Mouse (Mus musculus) heart, postnatal 4 days (tissue): ENCODE measurements around the gene Ift22. TPM values are rescaled to one million over a fixed set of nuclear protein-coding genes. Genes with fewer than 3 reads are reported as not detected.
"Not testable (repeated sequence)": the region's sequence is repeated elsewhere in the genome, so short reads cannot be mapped to it uniquely, and the experiment has no call there.

ENCODE experiments used
- DNase-seq: peaks from one replicate; pipeline ENCODE4 v3.0.0; 2021
- total RNA-seq, 2 experiments: library from RNA; stranded (reverse); gene quantifications; 2 replicates each; pipeline ENCODE4 v1.2.3; 2021

The Ift22 gene
- total RNA-seq, 2 experiments from 2014 or later: 14.2 to 14.3 TPM

DNA sequence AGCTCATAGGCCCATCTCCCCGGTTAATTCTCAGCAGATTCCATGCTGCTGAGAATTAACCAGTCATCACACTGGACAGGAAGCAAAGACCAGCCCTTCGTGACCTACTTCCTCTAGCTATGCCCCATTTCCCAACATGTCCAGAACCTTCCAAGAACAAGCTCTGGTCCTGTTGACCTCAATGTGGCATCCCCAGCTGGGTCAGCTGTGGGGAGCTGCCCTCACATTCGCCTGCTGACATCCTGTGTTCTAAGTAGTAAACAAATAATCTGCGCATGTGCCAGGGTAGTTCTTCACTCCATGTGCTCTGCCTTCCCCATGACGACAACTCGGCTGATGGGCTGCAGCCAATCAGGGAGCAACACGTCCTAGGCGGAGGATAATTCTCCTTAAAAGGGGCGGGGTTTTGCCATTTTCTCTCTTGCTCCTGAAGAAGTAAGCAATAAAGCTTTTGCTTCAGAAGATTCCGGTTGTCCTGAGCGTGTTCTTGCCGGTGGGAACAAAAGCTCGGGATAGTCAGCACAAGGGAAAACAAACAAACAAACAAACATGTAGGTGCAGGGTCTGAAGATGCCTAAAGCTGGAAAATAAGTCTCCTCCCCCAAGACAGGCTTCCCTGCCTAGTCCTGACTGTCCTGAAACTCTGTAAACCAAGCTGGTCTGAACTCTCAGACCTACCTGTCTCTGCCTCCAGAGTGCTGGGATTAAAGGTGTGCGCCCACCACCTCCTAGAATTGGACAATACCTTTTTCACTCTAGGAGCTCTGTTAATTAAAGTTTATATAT, 41.8 kb downstream of the Ift22 start:
- not testable (repeated sequence) for DNase-seq

DNA sequence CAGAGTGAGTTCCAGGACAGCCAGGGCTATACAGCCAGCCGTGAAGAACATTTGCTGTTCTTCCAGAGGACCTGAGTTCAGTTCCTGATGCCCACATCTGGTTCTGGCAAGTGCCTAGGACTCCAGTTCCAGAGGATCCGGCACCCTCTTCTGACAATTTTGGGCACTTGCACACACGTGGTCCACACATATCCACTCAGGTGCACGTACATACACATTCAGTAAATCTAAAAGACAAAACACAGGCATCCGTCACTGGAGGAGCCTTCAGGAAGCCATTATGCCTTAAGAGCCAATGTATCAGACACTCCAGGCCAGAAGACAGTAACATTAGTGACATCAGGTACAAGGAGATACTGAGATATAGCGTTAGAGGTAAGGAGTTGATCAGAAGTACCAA, 42.6 kb downstream of the Ift22 start:
- DNase-seq: no peak

DNA sequence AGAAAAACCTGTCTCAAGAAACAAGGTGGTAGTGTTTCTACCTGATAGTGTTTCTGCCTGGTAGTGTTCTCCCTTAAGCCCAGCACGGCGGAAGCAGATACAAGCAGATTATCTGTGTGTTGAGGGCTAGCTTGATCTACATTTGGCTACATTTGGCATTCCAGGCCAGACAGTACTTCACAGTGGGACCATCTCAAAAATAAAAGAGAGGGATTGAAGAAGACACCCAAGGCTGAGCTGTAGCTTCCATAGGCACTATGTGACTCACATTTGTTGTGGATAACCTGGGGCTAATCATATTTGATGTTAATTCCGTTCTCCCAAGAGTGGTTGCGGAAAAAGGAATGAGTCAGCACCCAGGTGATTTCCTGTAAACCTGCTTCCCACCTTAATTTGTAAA, 44.2 kb downstream of the Ift22 start:
- DNase-seq: no peak

GRCm38 (mm10) chr5:136953015-136953414, 45.1 kb downstream of the Ift22 start, which contains the start of gene Fis1:
Fis1 (plus strand) TSS chr5:136953275.
- DNase-seq: peak; percentile 97

DNA sequence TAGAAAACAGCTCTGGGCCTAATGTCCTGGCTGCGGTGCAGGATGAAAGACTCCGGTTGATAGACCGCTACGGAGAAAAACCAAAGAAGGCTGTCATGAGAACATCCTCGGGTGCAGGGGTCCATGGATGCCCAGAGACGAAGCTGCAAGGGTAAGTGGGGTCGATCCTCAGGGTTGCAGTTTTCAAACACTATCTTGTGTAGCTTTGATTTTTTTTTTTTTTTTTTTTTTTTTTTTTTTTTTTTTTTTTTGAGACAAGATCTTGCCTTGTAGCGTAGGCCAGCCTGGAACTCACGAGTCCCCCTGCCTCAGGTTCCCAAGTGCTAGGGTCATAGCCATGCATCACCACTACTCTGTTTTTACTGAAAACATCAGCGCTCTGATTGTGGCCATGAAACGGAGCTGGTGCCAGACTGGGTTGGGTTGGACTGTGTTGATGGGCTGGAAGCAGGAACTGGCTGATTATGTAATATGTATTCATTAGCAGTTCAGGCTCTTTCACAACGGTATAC, 45.5 kb downstream of the Ift22 start:
- peak; percentile 40 for DNase-seq

GRCm38 (mm10) chr5:136955622-136956021, 47.7 kb downstream of the Ift22 start:
- DNase-seq: no peak

DNA sequence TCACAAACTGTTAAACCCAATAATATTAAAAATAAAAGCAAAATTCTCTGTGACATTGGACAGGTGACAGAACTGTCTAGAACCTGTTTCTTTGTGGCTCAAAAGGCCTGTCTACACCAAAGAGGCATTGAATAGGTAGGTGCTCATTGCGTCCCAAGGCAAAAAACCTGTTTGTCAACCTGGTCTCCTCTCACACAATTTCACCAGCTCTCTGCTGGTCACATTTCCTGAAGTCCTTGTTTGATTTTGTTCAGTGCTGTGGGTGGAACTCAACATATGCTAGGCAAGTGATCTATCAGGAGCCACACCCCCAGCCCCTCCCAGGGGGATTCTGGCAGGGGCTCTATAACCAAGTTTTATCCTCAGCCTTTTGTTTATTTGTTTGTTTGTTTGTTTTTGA, 49.3 kb downstream of the Ift22 start:
- DNase-seq: no peak

GRCm38 (mm10) chr5:136958991-136959605, 51.1 kb downstream of the Ift22 start:
- no peak for DNase-seq

DNA sequence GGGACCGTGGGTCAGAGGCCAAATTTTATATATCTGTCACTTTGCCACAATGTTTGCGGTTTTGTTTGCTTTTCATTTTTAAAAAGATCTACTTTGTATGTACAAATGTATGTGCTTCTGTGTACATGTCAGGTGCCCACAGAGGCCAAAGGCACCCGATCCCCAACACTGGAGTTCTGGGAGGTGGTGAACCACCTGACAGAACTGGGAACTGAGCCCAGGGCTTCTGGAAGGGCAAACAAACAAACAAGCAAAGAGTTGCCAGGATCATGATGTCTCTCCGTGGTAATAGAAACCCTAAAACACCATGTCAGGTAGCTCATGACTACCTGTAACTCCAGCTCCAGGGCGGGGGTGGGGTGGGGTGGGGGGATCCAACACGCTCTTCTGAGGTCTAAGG, 52.1 kb downstream of the Ift22 start:
- no peak for DNase-seq

GRCm38 (mm10) chr5:136961334-136961982, 53.5 kb downstream of the Ift22 start:
- no peak for DNase-seq

DNA sequence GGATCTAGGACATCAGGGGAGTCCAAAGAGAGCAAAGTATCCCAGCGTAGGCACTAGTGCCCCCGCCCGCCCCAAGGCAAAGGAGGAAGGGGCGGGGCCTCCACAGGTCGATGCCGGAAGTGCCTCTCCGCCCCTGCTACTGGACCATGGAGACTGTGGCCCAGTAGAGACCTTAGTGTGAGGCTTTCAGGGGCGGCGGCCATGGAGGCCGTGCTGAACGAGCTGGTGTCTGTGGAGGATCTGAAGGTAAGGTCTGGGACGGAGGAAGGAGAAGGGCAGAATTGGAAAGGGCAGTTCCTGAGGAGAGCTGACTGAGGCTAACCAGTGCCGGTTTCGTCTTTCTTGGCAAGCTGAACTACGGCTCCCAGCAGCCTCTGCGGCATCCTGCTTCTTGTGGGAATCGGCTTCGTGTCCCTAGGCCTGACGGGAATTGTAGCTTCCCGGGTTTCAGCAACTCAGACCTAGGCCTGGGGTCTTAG, 54.1 kb downstream of the Ift22 start:
- DNase-seq: peak; percentile 90

DNA sequence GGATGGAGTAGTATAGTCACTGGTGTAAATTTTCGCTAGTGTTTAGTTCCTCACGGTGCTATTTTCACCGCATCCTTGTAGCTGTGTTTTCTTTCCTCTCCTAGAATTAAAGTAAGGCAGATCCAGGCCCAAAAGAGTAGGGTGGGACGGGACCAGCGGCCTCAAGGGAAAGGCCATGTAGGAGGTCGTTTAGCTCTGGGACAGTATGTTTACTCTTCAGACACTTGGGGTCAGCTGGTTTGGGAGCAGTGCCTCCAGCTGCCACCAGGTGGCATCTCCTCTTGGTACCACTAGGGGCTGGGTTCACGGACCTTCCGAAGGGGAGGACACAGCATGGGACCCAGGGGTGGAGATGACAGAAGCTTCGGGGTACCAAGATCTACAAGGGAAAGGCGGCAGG, 54.6 kb downstream of the Ift22 start:
- DNase-seq: peak; percentile 91

DNA sequence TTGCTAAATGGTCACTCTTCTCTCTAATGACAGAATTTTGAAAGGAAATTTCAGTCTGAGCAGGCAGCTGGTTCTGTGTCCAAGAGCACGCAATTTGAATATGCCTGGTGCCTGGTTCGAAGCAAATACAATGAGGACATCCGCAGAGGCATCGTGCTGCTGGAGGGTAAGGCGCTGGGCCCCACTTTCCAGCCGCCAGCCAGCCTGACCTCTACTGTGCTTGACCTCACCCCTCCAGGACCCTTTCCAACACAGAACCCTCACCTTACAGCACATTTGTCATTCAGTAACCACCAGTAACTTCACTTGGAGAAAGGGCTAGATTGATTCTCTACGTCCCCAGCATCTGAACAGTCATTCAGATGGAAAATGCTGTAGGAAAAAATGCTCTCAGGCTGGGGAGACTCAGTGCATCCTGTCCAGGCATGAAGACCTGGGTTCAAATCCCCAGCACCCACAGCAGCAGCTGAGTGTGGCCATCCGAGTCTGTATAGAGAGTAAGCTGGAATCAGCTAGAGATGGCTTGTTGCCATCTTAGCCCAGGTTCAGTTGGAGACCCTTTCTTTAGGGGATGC, 55.1 kb downstream of the Ift22 start:
- DNase-seq: no peak

Other genes with a start within 250 kb of the Ift22 start
- gene Myl10, start 215.0 kb upstream of the Ift22 start, total RNA-seq: not detected
- gene Col26a1, start 24.9 kb upstream of the Ift22 start, total RNA-seq: 10 to 100 TPM; 10.7 to 11.4 TPM
- 100 to 1,000 TPM; 177 to 180 TPM for gene Fis1, start 45.1 kb downstream of the Ift22 start, total RNA-seq
- 1 to 10 TPM; 4.7 to 6.8 TPM for gene Cldn15, start 58.5 kb downstream of the Ift22 start, total RNA-seq
- gene Plod3, start 78.9 kb downstream of the Ift22 start, total RNA-seq: 10 to 100 TPM; 46.9 to 51.8 TPM
- gene Znhit1, start 79.9 kb downstream of the Ift22 start, total RNA-seq: 10 to 100 TPM; 48.6 to 53.2 TPM
- not detected for gene Vgf, start 118.2 kb downstream of the Ift22 start, total RNA-seq
- gene Ap1s1, start 138.0 kb downstream of the Ift22 start, total RNA-seq: 10 to 100 TPM; 70.9 to 82.3 TPM
- 10 to 100 TPM; 13.4 to 14.0 TPM for gene Serpine1, start 164.1 kb downstream of the Ift22 start, total RNA-seq
- gene Trim56, start 208.1 kb downstream of the Ift22 start, total RNA-seq: 10 to 100 TPM; 15.7 to 15.9 TPM
- gene Muc3, start 241.2 kb downstream of the Ift22 start, total RNA-seq: not detected